Mouse (Mus musculus) granulocyte monocyte progenitor cell, adult 5-6 weeks (primary cell): ENCODE measurements around the gene A930017K11Rik. TPM values are rescaled to one million over a fixed set of nuclear protein-coding genes. Genes with fewer than 3 reads are reported as not detected.

ENCODE experiments used
- ATAC-seq: replicated peaks from 2 replicates; pipeline ENCODE4 v1.8.0; 2016; ENCODE audit warnings: mild to moderate bottlenecking, moderate TSS enrichment, inconsistent platforms; ENCODE audit not compliant: poor library complexity, severe bottlenecking
- total RNA-seq, 2 experiments: library from RNA; stranded (forward) in 1 of 2; stranded (reverse) in 1 of 2; fragments of 200-712, 200-1000 nt in 1 of 2; fragments of >200 nt in 1 of 2; fragmentation: Nextera tagmentation in 1 of 2; gene quantifications; 2 replicates each; pipeline ENCODE4 v1.2.3; 2014 to 2017

The A930017K11Rik gene
- total RNA-seq (2014; fragmentation: Nextera tagmentation), result not detected in 2 replicates
- not detected in 2 replicates for total RNA-seq (2017)

- ATAC-seq, result peak; percentile 41; the same call in 1 of the 2 replicates
Measured at GRCm38 (mm10) chr17:25951803-25952623, at the start of gene A930017K11Rik. Gene A930017K11Rik (minus strand): TSS chr17:25952565.

GRCm38 (mm10) chr17:25998425-25998824 is 46.1 kb upstream of the A930017K11Rik start:
- no peak for ATAC-seq

GRCm38 (mm10) chr17:25993489-25993888 is 41.1 kb upstream of the A930017K11Rik start:
- ATAC-seq, result no peak

GRCm38 (mm10) chr17:25992274-25992673 is 39.9 kb upstream of the A930017K11Rik start:
- ATAC-seq, result no peak

GRCm38 (mm10) chr17:25990331-25990730 is 38.0 kb upstream of the A930017K11Rik start:
- peak; percentile 31 for ATAC-seq

- ATAC-seq, result peak; percentile 92
Measured at GRCm38 (mm10) chr17:25985306-25986294, 33.2 kb upstream of the A930017K11Rik start, which contains the start of gene Capn15. Gene Capn15 (minus strand): TSS chr17:25985796.

GRCm38 (mm10) chr17:25984556-25985305 is 32.4 kb upstream of the A930017K11Rik start:
- ATAC-seq, result 0 out of 2 replicates have a peak, but pooled peaks have one; percentile 17

- ATAC-seq, result no peak
Measured at GRCm38 (mm10) chr17:25984066-25984465, 31.7 kb upstream of the A930017K11Rik start.

GRCm38 (mm10) chr17:25982913-25983312 is 30.5 kb upstream of the A930017K11Rik start:
- ATAC-seq, result no peak

GRCm38 (mm10) chr17:25980854-25981253 is 28.5 kb upstream of the A930017K11Rik start:
- no peak for ATAC-seq

- ATAC-seq, result no peak
Measured at GRCm38 (mm10) chr17:25979829-25980738, 27.7 kb upstream of the A930017K11Rik start.

- no peak for ATAC-seq
Measured at GRCm38 (mm10) chr17:25970954-25971707, 18.8 kb upstream of the A930017K11Rik start.

- ATAC-seq, result no peak
Measured at GRCm38 (mm10) chr17:25970448-25970847, 18.1 kb upstream of the A930017K11Rik start.

GRCm38 (mm10) chr17:25968176-25968575 is 15.8 kb upstream of the A930017K11Rik start:
- ATAC-seq, result no peak

- ATAC-seq, result no peak
Measured at GRCm38 (mm10) chr17:25967652-25968051, 15.3 kb upstream of the A930017K11Rik start.

- no peak for ATAC-seq
Measured at GRCm38 (mm10) chr17:25964271-25964670, 11.9 kb upstream of the A930017K11Rik start.

GRCm38 (mm10) chr17:25962413-25962905 is 10.1 kb upstream of the A930017K11Rik start:
- no peak for ATAC-seq

- no peak for ATAC-seq
Measured at GRCm38 (mm10) chr17:25961566-25961965, 9.2 kb upstream of the A930017K11Rik start.
